Mouse (Mus musculus) neural tube, embryonic 15.5 days (tissue): ENCODE data around the gene Adgrf3. TPM values are rescaled to one million over a fixed set of nuclear protein-coding genes. Genes with fewer than 3 reads are reported as not detected.

ENCODE experiments used
- ATAC-seq: fragments of 200-750 bp; cut with Nextera tagmentation; 2 replicates; pipeline ENCODE4 v1.8.0; 2017; ENCODE audit warnings: mild to moderate bottlenecking, moderate TSS enrichment, moderate library complexity; ENCODE audit not compliant: low FRiP score
- H3K27ac ChIP-seq: fragments of 300-500 bp; sonication (generic); replicated peaks from 2 replicates; pipeline ENCODE4 v1.5.1; 2015; ENCODE audit warnings: mild to moderate bottlenecking, inconsistent platforms
- H3K27me3 ChIP-seq: fragments of 300-500 bp; sonication (generic); replicated peaks from 2 replicates; pipeline ENCODE4 v1.6.1; 2015; ENCODE audit warnings: inconsistent platforms
- H3K36me3 ChIP-seq: fragments of 300-500 bp; sonication (generic); 2 replicates; pipeline ENCODE4 v1.6.1; 2015; ENCODE audit warnings: inconsistent platforms
- H3K4me1 ChIP-seq: fragments of 300-500 bp; sonication (generic); 2 replicates; pipeline ENCODE4 v1.6.1; 2015; ENCODE audit warnings: inconsistent platforms
- H3K4me2 ChIP-seq: fragments of 300-500 bp; sonication (generic); 2 replicates; pipeline ENCODE4 v1.6.1; 2015; ENCODE audit warnings: inconsistent platforms, mild to moderate bottlenecking, moderate library complexity
- H3K4me3 ChIP-seq: fragments of 300-500 bp; sonication (generic); replicated peaks from 2 replicates; pipeline ENCODE4 v1.5.1; 2015; ENCODE audit warnings: mild to moderate bottlenecking, inconsistent platforms
- H3K9ac ChIP-seq: fragments of 300-500 bp; sonication (generic); replicated peaks from 2 replicates; pipeline ENCODE4 v1.6.1; 2015; ENCODE audit warnings: mild to moderate bottlenecking, inconsistent platforms
- H3K9me3 ChIP-seq: fragments of 300-500 bp; sonication (generic); replicated peaks from 2 replicates; pipeline ENCODE4 v1.6.1; 2016; ENCODE audit warnings: inconsistent platforms
- WGBS: fragments of 180-500 bp; shearing (Covaris S2); methylation state at CpG from one replicate; pipeline ENCODE4 v1.1.7; 2015; ENCODE audit warnings: mixed read lengths; 5-methylcytosine and 5-hydroxymethylcytosine counted together
- polyA plus RNA-seq: library from polyadenylated mRNA; unstranded; fragments of >200 nt; fragmentation: Nextera tagmentation; extraction: Ambion mirVana; gene quantifications from 2 replicates; pipeline ENCODE4 v1.2.1, GENCODE M21; 2015

Gene Adgrf3
- polyA plus RNA-seq: 0.11 TPM in 1 of 2 replicates, not detected in the other

GRCm38 (mm10) chr5:30205493-30205892, at the start of gene Adgrf3:
Gene Adgrf3, minus strand, starts transcription at chr5:30205722.
- Histone ChIP-seq H3K4me2 (no peak within 1 kb of the TSS), H3K36me3 (no peaks in the 10 kb centered on the region), H3K27me3 (no peaks in the 10 kb centered on the region), H3K9me3 (no peaks in the 10 kb centered on the region), H3K27ac (no peak within 1 kb of the TSS), H3K9ac (no peak within 1 kb of the TSS), H3K4me1 (no peaks in the 10 kb centered on the region), H3K4me3 (no peak within 1 kb of the TSS)
- 45% methylated on average over 5 of the region's 5 CpGs for WGBS
- no peak for ATAC-seq

GRCm38 (mm10) chr5:30247666-30248065, 42.1 kb upstream of the Adgrf3 start:
- Histone ChIP-seq H3K4me1 (peaks cover 9% of the 10 kb centered on the region), H3K4me3 (no peak overlapping the region), H3K36me3 (peaks cover 15% of the 10 kb centered on the region), H3K9me3 (no peaks in the 10 kb centered on the region), H3K9ac (no peak overlapping the region), H3K27ac (no peak overlapping the region), H3K27me3 (no peaks in the 10 kb centered on the region), H3K4me2 (no peak overlapping the region)
- 100% methylated on average over 1 of the region's 1 CpGs for WGBS
- ATAC-seq: no peak

- H3K4me1 ChIP-seq: peaks cover 16% of the 10 kb centered on the region
- 88% methylated on average over 9 of the region's 9 CpGs for WGBS
- no peak overlapping the region for H3K4me2 ChIP-seq
- H3K9me3 ChIP-seq: no peaks in the 10 kb centered on the region
- no peak overlapping the region for H3K4me3 ChIP-seq
- H3K36me3 ChIP-seq: peaks cover 10% of the 10 kb centered on the region
- H3K9ac ChIP-seq: no peak overlapping the region
- no peaks in the 10 kb centered on the region for H3K27me3 ChIP-seq
- no peak for ATAC-seq
- H3K27ac ChIP-seq: no peak overlapping the region
These were observed 40.4 kb upstream of the Adgrf3 start for GRCm38 (mm10) chr5:30245861-30246416.

- Histone ChIP-seq H3K4me2 (no peak overlapping the region), H3K36me3 (peaks cover under 1% of the 10 kb centered on the region; the same call in 1 of the 2 replicates), H3K27ac (no peak overlapping the region), H3K9ac (no peak overlapping the region), H3K27me3 (no peaks in the 10 kb centered on the region), H3K9me3 (no peaks in the 10 kb centered on the region), H3K4me1 (peaks cover 16% of the 10 kb centered on the region), H3K4me3 (no peak overlapping the region)
- 55% methylated on average over 9 of the region's 9 CpGs for WGBS
- no peak for ATAC-seq
These were observed 38.2 kb upstream of the Adgrf3 start for GRCm38 (mm10) chr5:30243741-30244140.

GRCm38 (mm10) chr5:30242410-30242809, 36.9 kb upstream of the Adgrf3 start:
- peaks cover 16% of the 10 kb centered on the region for H3K4me1 ChIP-seq
- no peaks in the 10 kb centered on the region for H3K27me3 ChIP-seq
- no peaks in the 10 kb centered on the region for H3K9me3 ChIP-seq
- H3K36me3 ChIP-seq: no peaks in the 10 kb centered on the region
- H3K4me2 ChIP-seq: no peak overlapping the region
- H3K4me3 ChIP-seq: no peak overlapping the region
- no peak overlapping the region for H3K9ac ChIP-seq
- ATAC-seq: no peak
- H3K27ac ChIP-seq: no peak overlapping the region
- WGBS: 22% methylated on average over 1 of the region's 1 CpGs

- Histone ChIP-seq H3K27me3 (no peaks in the 10 kb centered on the region), H3K36me3 (no peaks in the 10 kb centered on the region), H3K4me2 (no peak overlapping the region), H3K4me1 (peaks cover 21% of the 10 kb centered on the region), H3K4me3 (no peak overlapping the region), H3K9me3 (no peaks in the 10 kb centered on the region), H3K9ac (no peak overlapping the region), H3K27ac (no peak overlapping the region)
- 93% methylated on average over 7 of the region's 7 CpGs for WGBS
- ATAC-seq: no peak
These were observed 35.0 kb upstream of the Adgrf3 start for GRCm38 (mm10) chr5:30240552-30240951.

- H3K27ac ChIP-seq: no peak overlapping the region
- no peak overlapping the region for H3K4me2 ChIP-seq
- peaks cover 35% of the 10 kb centered on the region for H3K4me1 ChIP-seq
- ATAC-seq: no peak
- H3K27me3 ChIP-seq: no peaks in the 10 kb centered on the region
- H3K9ac ChIP-seq: no peak overlapping the region
- 98% methylated on average over 5 of the region's 5 CpGs for WGBS
- no peaks in the 10 kb centered on the region for H3K36me3 ChIP-seq
- H3K9me3 ChIP-seq: no peaks in the 10 kb centered on the region
- no peak overlapping the region for H3K4me3 ChIP-seq
These were observed 33.0 kb upstream of the Adgrf3 start for GRCm38 (mm10) chr5:30238533-30238932.

- WGBS: 93% methylated on average over 2 of the region's 2 CpGs
- H3K9ac ChIP-seq: no peak overlapping the region
- H3K4me1 ChIP-seq: peaks cover 37% of the 10 kb centered on the region
- H3K4me2 ChIP-seq: no peak overlapping the region
- ATAC-seq: no peak
- no peaks in the 10 kb centered on the region for H3K36me3 ChIP-seq
- no peaks in the 10 kb centered on the region for H3K9me3 ChIP-seq
- no peaks in the 10 kb centered on the region for H3K27me3 ChIP-seq
- H3K27ac ChIP-seq: no peak overlapping the region
- no peak overlapping the region for H3K4me3 ChIP-seq
These were observed 30.2 kb upstream of the Adgrf3 start for GRCm38 (mm10) chr5:30235641-30236126.

GRCm38 (mm10) chr5:30233979-30234378, 28.5 kb upstream of the Adgrf3 start:
- Histone ChIP-seq H3K27ac (no peak overlapping the region), H3K27me3 (no peaks in the 10 kb centered on the region), H3K4me2 (peak overlapping the region; percentile 79), H3K9me3 (no peaks in the 10 kb centered on the region), H3K36me3 (peaks cover 3% of the 10 kb centered on the region; the same call in 1 of the 2 replicates), H3K9ac (peak overlapping the region; percentile 87), H3K4me1 (peaks cover 37% of the 10 kb centered on the region), H3K4me3 (peak overlapping the region; percentile 87)
- ATAC-seq: no peak
- 68% methylated on average over 8 of the region's 8 CpGs for WGBS

- H3K4me2 ChIP-seq: peak overlapping the region; percentile 79
- 5% methylated on average over 15 of the region's 15 CpGs for WGBS
- ATAC-seq: 0 out of 2 replicates have a peak, but pooled peaks have one; percentile 4
- peak overlapping the region; percentile 92 for H3K27ac ChIP-seq
- H3K27me3 ChIP-seq: no peaks in the 10 kb centered on the region
- peak overlapping the region; percentile 87 for H3K4me3 ChIP-seq
- peaks cover 37% of the 10 kb centered on the region for H3K4me1 ChIP-seq
- no peaks in the 10 kb centered on the region for H3K9me3 ChIP-seq
- peak overlapping the region; percentile 87 for H3K9ac ChIP-seq
- peaks cover 3% of the 10 kb centered on the region; the same call in 1 of the 2 replicates for H3K36me3 ChIP-seq
These were observed 27.5 kb upstream of the Adgrf3 start for GRCm38 (mm10) chr5:30233042-30233441.

GRCm38 (mm10) chr5:30232271-30232971, 26.9 kb upstream of the Adgrf3 start, which contains the start of gene Selenoi:
Gene Selenoi, plus strand, starts transcription at chr5:30232581.
- peak within 1 kb of the TSS; percentile 87 for H3K4me3 ChIP-seq
- no peaks in the 10 kb centered on the region for H3K9me3 ChIP-seq
- ATAC-seq: peak; percentile 100
- H3K36me3 ChIP-seq: peaks cover 3% of the 10 kb centered on the region; the same call in 1 of the 2 replicates
- no peaks in the 10 kb centered on the region for H3K27me3 ChIP-seq
- WGBS: 1% methylated on average over 69 of the region's 71 CpGs
- peaks cover 37% of the 10 kb centered on the region for H3K4me1 ChIP-seq
- H3K27ac ChIP-seq: peak within 1 kb of the TSS; percentile 92
- H3K4me2 ChIP-seq: peak within 1 kb of the TSS; percentile 79
- H3K9ac ChIP-seq: peak within 1 kb of the TSS; percentile 87

- Histone ChIP-seq H3K27me3 (no peaks in the 10 kb centered on the region), H3K9me3 (no peaks in the 10 kb centered on the region), H3K4me3 (peak overlapping the region; percentile 87), H3K4me2 (peak overlapping the region; percentile 79), H3K27ac (peak overlapping the region; percentile 90), H3K36me3 (peaks cover 3% of the 10 kb centered on the region; the same call in 1 of the 2 replicates), H3K4me1 (peaks cover 37% of the 10 kb centered on the region), H3K9ac (peak overlapping the region; percentile 74)
- ATAC-seq: peak; percentile 7; the same call in 1 of the 2 replicates
- 30% methylated on average over 16 of the region's 16 CpGs for WGBS
These were observed 26.4 kb upstream of the Adgrf3 start for GRCm38 (mm10) chr5:30231891-30232270.
